Mouse (Mus musculus) c-Kit-positive CD71-positive TER-119-positive erythroid progenitor cells, embryonic 14.5 days (primary cell): ENCODE data around the gene Arhgef10l.

Source experiments
- DNase-seq: peaks from one replicate; pipeline ENCODE4 v3.0.0-alpha.2; 2013; ENCODE audit warnings: low spot score

The Arhgef10l gene

GRCm38 (mm10) chr4:140693513-140693912 lies 27.7 kb upstream of the Arhgef10l start:
- DNase-seq, result no peak

- no peak for DNase-seq
These were observed 25.7 kb upstream of the Arhgef10l start for GRCm38 (mm10) chr4:140691481-140691880.

DNA sequence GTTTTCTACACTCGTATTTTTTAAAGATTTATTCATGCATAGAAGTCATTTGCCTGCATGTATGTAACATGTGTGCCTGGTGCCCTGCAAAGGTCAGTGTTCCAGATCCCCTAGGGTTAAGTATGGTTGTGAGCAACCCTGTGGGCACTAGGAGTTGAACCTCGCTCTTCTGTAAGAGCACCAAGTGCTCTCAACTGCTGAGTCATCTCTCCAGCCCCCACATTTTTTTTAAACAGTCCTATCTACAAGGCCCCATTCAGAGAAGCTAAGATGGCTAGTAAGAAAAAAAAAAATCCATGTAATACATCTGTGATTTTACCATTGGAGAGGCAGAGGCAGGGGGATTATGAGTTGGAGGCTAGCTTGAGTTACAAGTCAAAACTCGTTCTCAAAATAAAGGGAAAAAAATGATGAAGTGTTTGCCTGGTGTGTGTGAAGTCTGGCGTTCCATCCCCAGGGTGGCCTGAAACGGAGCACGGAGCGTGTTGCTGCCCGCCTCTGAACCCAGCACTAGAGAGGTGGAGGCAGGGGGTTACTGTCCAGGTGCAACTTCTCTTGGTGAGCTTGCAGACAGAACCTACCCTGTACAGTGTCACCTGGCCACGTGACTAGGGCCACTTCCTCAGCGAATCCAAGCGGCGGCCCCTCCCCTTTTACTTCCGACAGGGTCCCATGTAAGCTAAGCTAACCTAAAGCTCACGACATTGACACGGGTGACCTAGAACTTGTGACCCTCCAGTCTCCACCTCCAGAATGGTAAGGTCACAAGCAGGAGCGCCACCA lies 24.3 kb upstream of the Arhgef10l start:
- peak; percentile 68 for DNase-seq

GRCm38 (mm10) chr4:140688826-140689425 lies 23.1 kb upstream of the Arhgef10l start:
- DNase-seq, result no peak

- no peak for DNase-seq
These were observed 22.4 kb upstream of the Arhgef10l start for GRCm38 (mm10) chr4:140688044-140688825.

- DNase-seq, result no peak
These were observed 19.1 kb upstream of the Arhgef10l start for GRCm38 (mm10) chr4:140684881-140685303.

- DNase-seq, result peak; percentile 77
These were observed 18.5 kb upstream of the Arhgef10l start for GRCm38 (mm10) chr4:140684141-140684871.

- no peak for DNase-seq
These were observed 17.8 kb upstream of the Arhgef10l start for GRCm38 (mm10) chr4:140683608-140684007.

GRCm38 (mm10) chr4:140680731-140681397 lies 15.1 kb upstream of the Arhgef10l start:
- no peak for DNase-seq

- DNase-seq, result peak; percentile 81
These were observed 14.0 kb upstream of the Arhgef10l start for GRCm38 (mm10) chr4:140679723-140680380.

- no peak for DNase-seq
These were observed 13.2 kb upstream of the Arhgef10l start for GRCm38 (mm10) chr4:140679038-140679437.

DNA sequence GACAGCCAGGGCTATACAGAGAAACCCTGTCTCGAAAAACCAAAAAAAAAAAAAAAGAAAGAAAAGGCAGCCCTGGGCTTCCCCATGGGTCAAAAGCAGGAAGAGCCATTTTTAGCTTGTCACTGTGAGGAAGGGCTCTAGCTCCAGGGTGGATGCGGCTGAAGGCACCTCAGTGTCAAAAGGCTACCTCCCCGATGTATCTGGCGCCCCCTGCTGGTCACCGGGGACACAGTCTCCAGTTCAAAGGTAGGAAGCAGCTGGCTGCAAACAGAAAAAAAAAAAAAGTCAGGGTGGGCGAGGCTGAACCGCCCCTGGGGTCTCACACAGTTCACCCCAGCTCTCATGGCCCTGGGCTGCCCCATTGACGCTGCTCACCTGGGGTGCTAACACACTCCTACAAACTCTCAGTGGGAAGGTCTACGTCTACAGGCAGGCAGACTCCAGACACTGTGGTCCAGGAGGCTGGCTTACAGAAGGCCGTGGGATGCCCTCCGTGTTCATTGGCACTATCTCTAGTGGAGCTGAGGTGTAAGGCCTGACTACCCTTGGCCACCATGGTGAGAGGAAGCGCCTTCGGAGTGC lies 8.6 kb upstream of the Arhgef10l start:
- peak; percentile 74 for DNase-seq

GRCm38 (mm10) chr4:140673527-140674264 lies 7.9 kb upstream of the Arhgef10l start:
- DNase-seq, result no peak

DNA sequence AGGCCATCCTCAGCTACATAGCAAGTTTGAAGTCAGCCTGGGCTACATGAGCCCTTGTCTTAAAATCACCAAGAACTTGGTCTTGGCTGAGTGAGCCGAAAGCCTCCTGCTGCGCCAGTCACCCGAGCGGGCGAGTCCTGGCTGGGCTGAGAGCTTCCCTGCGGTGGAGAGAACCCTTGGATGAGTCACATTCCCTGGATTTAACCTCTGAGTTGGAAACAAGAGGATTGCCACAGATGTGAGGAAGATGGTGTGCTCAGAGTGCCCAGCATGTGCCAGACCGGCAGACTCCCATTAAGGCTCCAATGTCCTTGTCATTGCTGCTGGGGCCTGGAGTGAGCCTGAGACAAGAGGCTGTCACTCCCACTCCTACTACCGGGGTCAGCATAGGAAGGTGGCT lies 2.0 kb upstream of the Arhgef10l start:
- DNase-seq, result no peak

DNA sequence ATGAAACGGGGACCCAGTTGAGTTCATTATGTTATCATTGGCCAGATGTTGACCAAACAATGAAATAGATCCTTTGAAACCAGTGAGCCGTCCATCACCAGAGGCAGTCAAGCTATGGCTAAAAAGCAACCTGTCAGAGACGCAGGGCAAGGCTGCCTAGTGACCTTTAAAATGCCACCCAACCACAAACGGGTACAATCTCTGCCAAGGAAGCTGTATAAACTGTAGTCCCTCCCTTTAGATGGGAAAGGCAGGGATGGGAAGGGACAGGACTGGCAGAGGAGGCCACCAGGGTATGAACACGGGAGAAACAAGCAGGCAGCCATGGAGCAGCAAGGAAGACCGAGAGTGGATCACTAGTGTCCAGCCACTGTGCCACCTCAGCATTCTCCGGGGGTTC lies 759 bp downstream of the Arhgef10l start:
- no peak for DNase-seq

GRCm38 (mm10) chr4:140662882-140663585 lies 2.8 kb downstream of the Arhgef10l start:
- DNase-seq, result no peak

- no peak for DNase-seq
These were observed 3.4 kb downstream of the Arhgef10l start for GRCm38 (mm10) chr4:140662453-140662852.

GRCm38 (mm10) chr4:140661406-140662022 lies 4.3 kb downstream of the Arhgef10l start:
- no peak for DNase-seq
